Mouse (Mus musculus): ENCODE measurements around the gene Rnf222. TPM values are rescaled to one million over a fixed set of nuclear protein-coding genes. Genes with fewer than 3 reads are reported as not detected.

The Rnf222 gene
- polyA plus RNA-seq, 1 experiment = not detected

DNA sequence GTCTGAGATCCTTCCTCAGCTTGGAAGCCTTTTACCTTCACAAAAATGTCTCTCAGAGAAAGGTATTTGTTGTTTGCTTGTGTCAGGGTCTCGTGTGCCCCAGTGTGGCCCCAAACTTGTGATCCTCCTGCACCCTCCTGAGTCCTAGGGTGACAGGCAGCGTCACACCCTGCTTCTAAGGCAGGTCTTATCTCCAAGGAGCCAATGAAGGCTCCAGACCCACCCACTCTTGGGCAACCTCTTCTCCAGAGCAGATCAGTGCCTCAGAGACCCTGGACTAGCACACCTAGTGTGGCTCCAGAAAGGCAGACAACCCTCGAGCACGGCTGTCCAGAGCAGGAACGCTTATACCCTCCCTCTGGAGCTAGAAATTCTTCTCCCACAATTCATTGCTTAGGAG is 4.0 kb upstream of the Rnf222 start:
- Histone ChIP-seq H3K27ac (ENCODE audit: insufficient read depth, low read length) (no peak overlapping the region), H3K4me1 (ENCODE audit: control insufficient read depth, insufficient read depth, low read length) (no peaks in the 10 kb centered on the region), H3K4me3 (ENCODE audit: insufficient read depth, low read length) (no peak overlapping the region)
- TF ChIP-seq CTCF (IDR thresholded peaks at IDR 0.05; ENCODE audit: borderline replicate concordance, insufficient read depth, low read length) = no peak
- TF ChIP-seq POLR2A (IDR thresholded peaks at IDR 0.05; ENCODE audit: low read depth, low read length) = no peak

DNA sequence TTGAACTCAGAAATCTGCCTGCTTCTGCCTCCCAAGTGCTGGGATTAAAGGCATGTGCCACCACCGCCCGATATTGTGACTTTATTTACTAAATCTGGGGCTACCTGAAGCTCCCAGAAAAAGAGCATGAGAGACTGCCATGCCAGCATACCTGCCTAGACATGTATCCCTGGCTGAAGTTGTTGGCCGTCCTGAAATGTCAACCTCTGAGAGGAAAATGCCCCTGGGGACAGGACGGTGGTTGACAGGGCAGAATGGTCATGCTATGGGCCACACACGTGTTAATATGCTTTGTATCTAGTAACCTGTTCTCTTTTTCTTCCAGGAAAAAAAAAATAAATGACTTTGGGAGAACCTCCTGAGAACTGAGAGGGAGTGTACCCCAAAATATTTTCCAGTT is 2.3 kb upstream of the Rnf222 start:
- TF ChIP-seq CTCF (IDR thresholded peaks at IDR 0.05; ENCODE audit: borderline replicate concordance, insufficient read depth, low read length) (no peak), POLR2A (IDR thresholded peaks at IDR 0.05; ENCODE audit: low read depth, low read length) (no peak)
- H3K4me1 ChIP-seq (ENCODE audit: control insufficient read depth, insufficient read depth, low read length) = no peaks in the 10 kb centered on the region
- H3K4me3 ChIP-seq (ENCODE audit: insufficient read depth, low read length) = no peak overlapping the region
- no peak overlapping the region for H3K27ac ChIP-seq (ENCODE audit: insufficient read depth, low read length)

- H3K4me3 ChIP-seq (ENCODE audit: insufficient read depth, low read length) = no peak overlapping the region
- no peak overlapping the region for H3K27ac ChIP-seq (ENCODE audit: insufficient read depth, low read length)
- no peaks in the 10 kb centered on the region for H3K4me1 ChIP-seq (ENCODE audit: control insufficient read depth, insufficient read depth, low read length)
- TF ChIP-seq POLR2A (IDR thresholded peaks at IDR 0.05; ENCODE audit: low read depth, low read length) (no peak), CTCF (IDR thresholded peaks at IDR 0.05; ENCODE audit: borderline replicate concordance, insufficient read depth, low read length) (no peak)
Measured at GRCm38 (mm10) chr11:68888653-68889052, 300 bp downstream of the Rnf222 start.

DNA sequence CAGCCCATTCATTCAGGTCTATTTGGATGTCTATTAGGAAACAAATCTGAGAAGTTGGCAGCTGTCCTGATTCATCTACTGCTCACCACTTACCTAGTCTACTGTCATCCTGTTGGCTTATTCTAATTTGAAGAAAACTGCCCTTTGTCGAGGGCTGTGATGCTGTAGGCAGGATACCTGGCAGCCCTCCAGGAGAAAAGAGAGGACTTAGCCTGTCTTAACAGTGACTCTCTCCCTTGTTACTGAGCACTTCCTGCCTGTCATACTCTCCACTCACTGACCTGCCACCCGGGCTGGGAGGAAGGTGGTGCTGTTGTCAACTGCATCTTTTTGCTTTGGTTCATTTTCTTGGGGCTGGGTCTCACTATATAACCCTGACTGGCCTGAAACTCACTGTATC is 2.3 kb downstream of the Rnf222 start:
- H3K4me1 ChIP-seq (ENCODE audit: control insufficient read depth, insufficient read depth, low read length) = no peaks in the 10 kb centered on the region
- H3K4me3 ChIP-seq (ENCODE audit: insufficient read depth, low read length) = no peak overlapping the region
- TF ChIP-seq CTCF (IDR thresholded peaks at IDR 0.05; ENCODE audit: borderline replicate concordance, insufficient read depth, low read length) (no peak), POLR2A (IDR thresholded peaks at IDR 0.05; ENCODE audit: low read depth, low read length) (no peak)
- no peak overlapping the region for H3K27ac ChIP-seq (ENCODE audit: insufficient read depth, low read length)

GRCm38 (mm10) chr11:68891823-68892222 is 3.5 kb downstream of the Rnf222 start:
- H3K27ac ChIP-seq (ENCODE audit: insufficient read depth, low read length) = no peak overlapping the region
- TF ChIP-seq POLR2A (IDR thresholded peaks at IDR 0.05; ENCODE audit: low read depth, low read length) (no peak), CTCF (IDR thresholded peaks at IDR 0.05; ENCODE audit: borderline replicate concordance, insufficient read depth, low read length) (no peak)
- no peaks in the 10 kb centered on the region for H3K4me1 ChIP-seq (ENCODE audit: control insufficient read depth, insufficient read depth, low read length)
- H3K4me3 ChIP-seq (ENCODE audit: insufficient read depth, low read length) = no peak overlapping the region

DNA sequence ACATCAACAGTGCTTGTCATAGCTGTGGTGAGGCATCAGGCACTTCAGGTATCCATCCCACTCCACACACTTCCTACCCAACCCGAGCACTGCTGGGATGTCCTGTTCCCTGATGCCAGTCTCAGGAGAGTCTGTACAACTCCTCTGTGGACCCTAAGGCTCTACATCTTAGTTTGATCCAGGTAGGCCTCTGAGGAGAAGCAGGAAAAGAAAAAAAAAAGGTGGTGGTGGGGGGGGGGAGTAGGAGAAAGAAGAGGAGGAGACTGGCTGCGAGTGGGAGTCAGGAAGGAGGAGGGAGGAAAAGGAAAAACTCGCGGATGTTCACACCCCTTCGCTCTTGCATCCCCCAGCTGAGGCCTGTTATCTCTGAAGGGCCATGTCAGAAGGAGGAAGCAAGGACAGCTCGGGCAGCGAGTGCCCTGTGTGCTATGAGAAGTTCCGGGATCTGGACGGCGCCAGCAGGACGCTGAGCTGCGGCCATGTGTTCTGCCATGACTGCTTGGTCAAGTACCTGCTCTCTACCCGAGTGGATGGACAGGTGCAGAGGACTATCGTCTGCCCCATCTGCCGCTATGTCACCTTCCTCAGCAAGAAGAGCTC is 4.0 kb downstream of the Rnf222 start:
- Histone ChIP-seq H3K27ac (ENCODE audit: insufficient read depth, low read length) (no peak overlapping the region), H3K4me1 (ENCODE audit: control insufficient read depth, insufficient read depth, low read length) (no peaks in the 10 kb centered on the region), H3K4me3 (ENCODE audit: insufficient read depth, low read length) (no peak overlapping the region)
- TF ChIP-seq POLR2A (IDR thresholded peaks at IDR 0.05; ENCODE audit: low read depth, low read length) (no peak), CTCF (IDR thresholded peaks at IDR 0.05; ENCODE audit: borderline replicate concordance, insufficient read depth, low read length) (no peak)

DNA sequence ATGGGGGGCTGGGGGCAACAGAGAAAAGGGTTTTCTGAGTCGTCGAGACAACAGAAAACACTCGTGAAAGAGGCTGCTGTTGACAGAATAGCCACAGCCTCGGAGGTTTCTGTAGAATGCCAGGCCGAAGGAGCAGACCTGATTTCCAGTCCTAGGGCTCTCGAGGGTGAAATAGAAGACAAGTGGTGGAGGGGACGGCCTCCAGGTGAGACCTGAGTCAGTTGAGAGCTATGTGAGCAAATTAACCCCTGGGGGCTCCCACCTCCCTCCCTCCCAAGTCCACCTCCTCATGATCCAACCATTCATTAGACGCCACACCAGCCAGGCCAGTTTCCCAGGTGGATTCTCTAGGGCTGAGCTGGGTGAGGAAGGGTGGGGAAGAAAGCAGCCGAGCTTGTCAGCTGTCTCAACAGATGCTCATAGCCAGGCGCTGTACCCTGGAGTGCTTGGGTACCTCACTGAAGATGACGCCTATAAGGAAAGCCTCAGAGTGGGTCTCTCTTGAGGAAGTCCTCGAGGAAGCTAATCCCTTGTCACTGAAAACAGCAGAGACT is 5.6 kb downstream of the Rnf222 start:
- no peak overlapping the region for H3K4me3 ChIP-seq (ENCODE audit: insufficient read depth, low read length)
- TF ChIP-seq POLR2A (IDR thresholded peaks at IDR 0.05; ENCODE audit: low read depth, low read length) = no peak
- TF ChIP-seq CTCF (IDR thresholded peaks at IDR 0.05; ENCODE audit: borderline replicate concordance, insufficient read depth, low read length) = no peak
- H3K27ac ChIP-seq (ENCODE audit: insufficient read depth, low read length) = no peak overlapping the region
- no peaks in the 10 kb centered on the region for H3K4me1 ChIP-seq (ENCODE audit: control insufficient read depth, insufficient read depth, low read length)

DNA sequence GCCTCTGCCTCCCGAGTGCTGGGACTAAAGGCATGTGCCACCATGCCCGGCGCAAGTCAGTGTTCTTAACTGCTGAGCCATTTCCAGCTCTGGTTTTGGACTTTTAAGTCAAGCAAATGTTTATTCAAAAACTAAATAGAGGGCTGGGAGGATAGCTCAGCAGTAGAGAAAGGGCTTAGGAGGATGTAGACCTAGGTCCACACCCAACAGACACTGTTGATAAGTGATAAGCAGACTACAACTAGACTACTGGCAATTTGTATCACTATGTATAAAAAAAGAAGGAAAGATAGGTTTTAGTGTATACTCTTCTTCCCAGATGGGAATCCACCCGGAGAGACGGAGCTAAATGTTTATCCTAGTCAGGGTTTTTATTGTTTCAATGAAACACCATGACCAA is 7.9 kb downstream of the Rnf222 start:
- H3K27ac ChIP-seq (ENCODE audit: insufficient read depth, low read length) = no peak overlapping the region
- H3K4me3 ChIP-seq (ENCODE audit: insufficient read depth, low read length) = no peak overlapping the region
- TF ChIP-seq CTCF (IDR thresholded peaks at IDR 0.05; ENCODE audit: borderline replicate concordance, insufficient read depth, low read length) (no peak), POLR2A (IDR thresholded peaks at IDR 0.05; ENCODE audit: low read depth, low read length) (no peak)
- H3K4me1 ChIP-seq (ENCODE audit: control insufficient read depth, insufficient read depth, low read length) = no peaks in the 10 kb centered on the region

- no peak overlapping the region for H3K4me3 ChIP-seq (ENCODE audit: insufficient read depth, low read length)
- no peaks in the 10 kb centered on the region for H3K4me1 ChIP-seq (ENCODE audit: control insufficient read depth, insufficient read depth, low read length)
- H3K27ac ChIP-seq (ENCODE audit: insufficient read depth, low read length) = no peak overlapping the region
- TF ChIP-seq POLR2A (IDR thresholded peaks at IDR 0.05; ENCODE audit: low read depth, low read length) = no peak
- TF ChIP-seq CTCF (IDR thresholded peaks at IDR 0.05; ENCODE audit: borderline replicate concordance, insufficient read depth, low read length) = peak; percentile 65; the same call in 1 of the 2 replicates
Measured at GRCm38 (mm10) chr11:68897120-68897519, 8.8 kb downstream of the Rnf222 start.

- no peaks in the 10 kb centered on the region for H3K4me1 ChIP-seq (ENCODE audit: control insufficient read depth, insufficient read depth, low read length)
- H3K27ac ChIP-seq (ENCODE audit: insufficient read depth, low read length) = no peak overlapping the region
- H3K4me3 ChIP-seq (ENCODE audit: insufficient read depth, low read length) = no peak overlapping the region
- TF ChIP-seq POLR2A (IDR thresholded peaks at IDR 0.05; ENCODE audit: low read depth, low read length) (no peak), CTCF (IDR thresholded peaks at IDR 0.05; ENCODE audit: borderline replicate concordance, insufficient read depth, low read length) (no peak)
Measured at GRCm38 (mm10) chr11:68897838-68898237, 9.5 kb downstream of the Rnf222 start.
